Mouse (Mus musculus) forebrain, embryonic 13.5 days (tissue): ENCODE measurements at regions not wholly inside any gene's neighbourhood (a gene's known extent, or its start where the extent isn't known, plus 50 kb on each side); places are given as distances from the start of the nearest gene placed in this dataset.

Experiments used
- ATAC-seq: fragments of 200-750 bp; cut with Nextera tagmentation; 2 replicates; pipeline ENCODE4 v1.8.0; 2017
- H3K27ac ChIP-seq: fragments of 300-500 bp; sonication (generic); 2 replicates; pipeline ENCODE4 v1.5.1; 2015; ENCODE audit warnings: inconsistent platforms, mild to moderate bottlenecking, moderate library complexity
- H3K27me3 ChIP-seq: fragments of 300-500 bp; sonication (generic); 2 replicates; pipeline ENCODE4 v1.6.1; 2015; ENCODE audit warnings: mild to moderate bottlenecking, inconsistent platforms
- H3K36me3 ChIP-seq: fragments of 300-500 bp; sonication (generic); 2 replicates; pipeline ENCODE4 v1.6.1; 2015; ENCODE audit warnings: mild to moderate bottlenecking, inconsistent platforms; ENCODE audit not compliant: poor library complexity, severe bottlenecking
- H3K4me1 ChIP-seq: fragments of 300-500 bp; sonication (generic); 2 replicates; pipeline ENCODE4 v1.6.1; 2015; ENCODE audit warnings: inconsistent platforms
- H3K4me2 ChIP-seq: fragments of 300-500 bp; sonication (generic); 2 replicates; pipeline ENCODE4 v1.6.1; 2015; ENCODE audit warnings: inconsistent platforms, mild to moderate bottlenecking, moderate library complexity
- H3K4me3 ChIP-seq: fragments of 300-500 bp; sonication (generic); 2 replicates; pipeline ENCODE4 v1.5.1; 2015; ENCODE audit warnings: mild to moderate bottlenecking, inconsistent platforms
- H3K9ac ChIP-seq: fragments of 300-500 bp; sonication (generic); 2 replicates; pipeline ENCODE4 v1.6.1; 2015; ENCODE audit warnings: mild to moderate bottlenecking, inconsistent platforms
- H3K9me3 ChIP-seq: fragments of 300-500 bp; sonication (generic); replicated peaks from 2 replicates; pipeline ENCODE4 v1.6.1; 2016; ENCODE audit warnings: inconsistent platforms
- WGBS: fragments of 180-500 bp; shearing (Covaris S2); methylation state at CpG from one replicate; pipeline ENCODE4 v1.1.7; 2015; 5-methylcytosine and 5-hydroxymethylcytosine counted together

GRCm38 (mm10) chr19:21913005-21913670 is 135.0 kb downstream of the Cemip2 start:
- Histone ChIP-seq H3K4me2 (no peak overlapping the region), H3K36me3 (no peaks in the 10 kb centered on the region), H3K27ac (no peak overlapping the region), H3K4me1 (no peaks in the 10 kb centered on the region), H3K4me3 (no peak overlapping the region), H3K9ac (no peak overlapping the region), H3K27me3 (no peaks in the 10 kb centered on the region), H3K9me3 (no peaks in the 10 kb centered on the region)
- WGBS, result 86% methylated on average over 8 of the region's 8 CpGs
- ATAC-seq, result no peak

GRCm38 (mm10) chr19:21913748-21914611 is 135.8 kb downstream of the Cemip2 start:
- no peak overlapping the region for H3K4me2 ChIP-seq
- H3K9ac ChIP-seq, result no peak overlapping the region
- no peaks in the 10 kb centered on the region for H3K27me3 ChIP-seq
- ATAC-seq, result no peak
- H3K4me1 ChIP-seq, result no peaks in the 10 kb centered on the region
- H3K36me3 ChIP-seq, result no peaks in the 10 kb centered on the region
- WGBS, result 59% methylated on average over 9 of the region's 9 CpGs
- H3K9me3 ChIP-seq, result no peaks in the 10 kb centered on the region
- no peak overlapping the region for H3K4me3 ChIP-seq
- no peak overlapping the region for H3K27ac ChIP-seq

GRCm38 (mm10) chr19:21914658-21915057 is 136.5 kb downstream of the Cemip2 start:
- Histone ChIP-seq H3K36me3 (no peaks in the 10 kb centered on the region), H3K4me2 (no peak overlapping the region), H3K9ac (no peak overlapping the region), H3K9me3 (no peaks in the 10 kb centered on the region), H3K27me3 (no peaks in the 10 kb centered on the region), H3K27ac (no peak overlapping the region), H3K4me1 (no peaks in the 10 kb centered on the region), H3K4me3 (no peak overlapping the region)
- WGBS, result 57% methylated on average over 3 of the region's 3 CpGs
- no peak for ATAC-seq

- H3K9ac ChIP-seq, result no peak overlapping the region
- H3K4me2 ChIP-seq, result no peak overlapping the region
- no peak overlapping the region for H3K27ac ChIP-seq
- no peaks in the 10 kb centered on the region for H3K27me3 ChIP-seq
- no peaks in the 10 kb centered on the region for H3K9me3 ChIP-seq
- H3K4me3 ChIP-seq, result no peak overlapping the region
- H3K4me1 ChIP-seq, result no peaks in the 10 kb centered on the region
- ATAC-seq, result no peak
- H3K36me3 ChIP-seq, result no peaks in the 10 kb centered on the region
- WGBS, result 84% methylated on average over 4 of the region's 4 CpGs
These were observed 140.0 kb downstream of the Cemip2 start for GRCm38 (mm10) chr19:21918113-21918512.

- ATAC-seq, result no peak
- H3K4me1 ChIP-seq, result no peaks in the 10 kb centered on the region
- H3K9me3 ChIP-seq, result no peaks in the 10 kb centered on the region
- H3K4me3 ChIP-seq, result no peak overlapping the region
- no peaks in the 10 kb centered on the region for H3K36me3 ChIP-seq
- 64% methylated on average over 3 of the region's 3 CpGs for WGBS
- H3K4me2 ChIP-seq, result no peak overlapping the region
- no peak overlapping the region for H3K27ac ChIP-seq
- no peak overlapping the region for H3K9ac ChIP-seq
- no peaks in the 10 kb centered on the region for H3K27me3 ChIP-seq
These were observed 140.9 kb downstream of the Cemip2 start for GRCm38 (mm10) chr19:21919074-21919473.

- Histone ChIP-seq H3K4me3 (no peak overlapping the region), H3K9ac (no peak overlapping the region), H3K27me3 (no peaks in the 10 kb centered on the region), H3K4me2 (no peak overlapping the region), H3K36me3 (no peaks in the 10 kb centered on the region), H3K9me3 (no peaks in the 10 kb centered on the region), H3K27ac (no peak overlapping the region), H3K4me1 (peaks cover 7% of the 10 kb centered on the region; the same call in 1 of the 2 replicates)
- ATAC-seq, result no peak
- WGBS, result 89% methylated on average over 4 of the region's 4 CpGs
These were observed 162.0 kb downstream of the Cemip2 start for GRCm38 (mm10) chr19:21940114-21940513.

GRCm38 (mm10) chr19:21941720-21942119 is 163.6 kb downstream of the Cemip2 start:
- Histone ChIP-seq H3K9ac (no peak overlapping the region), H3K36me3 (no peaks in the 10 kb centered on the region), H3K4me2 (no peak overlapping the region), H3K27ac (no peak overlapping the region), H3K27me3 (no peaks in the 10 kb centered on the region), H3K4me1 (peaks cover 7% of the 10 kb centered on the region; the same call in 1 of the 2 replicates), H3K4me3 (no peak overlapping the region), H3K9me3 (no peaks in the 10 kb centered on the region)
- no peak for ATAC-seq
- 51% methylated on average over 2 of the region's 2 CpGs for WGBS

GRCm38 (mm10) chr19:21942286-21942685 is 164.1 kb downstream of the Cemip2 start:
- WGBS, result 53% methylated on average over 11 of the region's 11 CpGs

GRCm38 (mm10) chr19:21943407-21943806 is 165.3 kb downstream of the Cemip2 start:
- Histone ChIP-seq H3K9me3 (no peaks in the 10 kb centered on the region), H3K9ac (no peak overlapping the region), H3K4me2 (no peak overlapping the region), H3K36me3 (no peaks in the 10 kb centered on the region), H3K27me3 (no peaks in the 10 kb centered on the region), H3K27ac (no peak overlapping the region), H3K4me1 (peaks cover 7% of the 10 kb centered on the region; the same call in 1 of the 2 replicates), H3K4me3 (no peak overlapping the region)
- WGBS, result 64% methylated on average over 4 of the region's 4 CpGs
- no peak for ATAC-seq

More at GRCm38 (mm10) chr19:21942286-21942685, 164.1 kb downstream of the Cemip2 start:
- Histone ChIP-seq H3K4me3 (no peak overlapping the region), H3K4me1 (peaks cover 7% of the 10 kb centered on the region; the same call in 1 of the 2 replicates), H3K27ac (no peak overlapping the region), H3K27me3 (no peaks in the 10 kb centered on the region), H3K36me3 (no peaks in the 10 kb centered on the region), H3K9ac (no peak overlapping the region), H3K4me2 (peak overlapping the region; percentile 16; the same call in 1 of the 2 replicates), H3K9me3 (no peaks in the 10 kb centered on the region)
- no peak for ATAC-seq

- Histone ChIP-seq H3K9ac (no peak overlapping the region), H3K4me2 (no peak overlapping the region), H3K36me3 (no peaks in the 10 kb centered on the region), H3K4me1 (peaks cover 7% of the 10 kb centered on the region; the same call in 1 of the 2 replicates), H3K27ac (no peak overlapping the region), H3K9me3 (no peaks in the 10 kb centered on the region), H3K27me3 (no peaks in the 10 kb centered on the region), H3K4me3 (no peak overlapping the region)
- ATAC-seq, result no peak
- 52% methylated on average over 5 of the region's 5 CpGs for WGBS
These were observed 168.2 kb downstream of the Cemip2 start for GRCm38 (mm10) chr19:21946262-21946922.

- no peaks in the 10 kb centered on the region for H3K27me3 ChIP-seq
- no peak overlapping the region for H3K4me3 ChIP-seq
- WGBS, result 98% methylated on average over 2 of the region's 2 CpGs
These were observed 169.9 kb downstream of the Cemip2 start for GRCm38 (mm10) chr19:21948030-21948429.

GRCm38 (mm10) chr19:21962635-21963034 is 176.2 kb upstream of the Trpm3 start:
- Histone ChIP-seq H3K27me3 (no peaks in the 10 kb centered on the region), H3K4me2 (no peak overlapping the region)
- 96% methylated on average over 2 of the region's 2 CpGs for WGBS

More at GRCm38 (mm10) chr19:21948030-21948429, 169.9 kb downstream of the Cemip2 start:
- Histone ChIP-seq H3K9ac (no peak overlapping the region), H3K4me2 (no peak overlapping the region), H3K9me3 (no peaks in the 10 kb centered on the region), H3K27ac (no peak overlapping the region), H3K4me1 (no peaks in the 10 kb centered on the region), H3K36me3 (no peaks in the 10 kb centered on the region)
- no peak for ATAC-seq

More at GRCm38 (mm10) chr19:21962635-21963034, 176.2 kb upstream of the Trpm3 start:
- no peaks in the 10 kb centered on the region for H3K9me3 ChIP-seq
- H3K36me3 ChIP-seq, result no peaks in the 10 kb centered on the region
- H3K9ac ChIP-seq, result no peak overlapping the region
- no peak for ATAC-seq
- no peak overlapping the region for H3K4me3 ChIP-seq
- H3K4me1 ChIP-seq, result no peaks in the 10 kb centered on the region
- H3K27ac ChIP-seq, result no peak overlapping the region
